Mouse (Mus musculus): ENCODE results near the gene Olfr972. TPM values are rescaled to one million over a fixed set of nuclear protein-coding genes. Genes with fewer than 3 reads are reported as not detected.
"Not testable (repeated sequence)": the region's sequence is repeated elsewhere in the genome, so short reads cannot be mapped to it uniquely, and the experiment has no call there.

Olfr972 gene
- not detected in 2 replicates for polyA plus RNA-seq (2014; fragmentation: Nextera tagmentation; extraction: Ambion mirVana)

DNA sequence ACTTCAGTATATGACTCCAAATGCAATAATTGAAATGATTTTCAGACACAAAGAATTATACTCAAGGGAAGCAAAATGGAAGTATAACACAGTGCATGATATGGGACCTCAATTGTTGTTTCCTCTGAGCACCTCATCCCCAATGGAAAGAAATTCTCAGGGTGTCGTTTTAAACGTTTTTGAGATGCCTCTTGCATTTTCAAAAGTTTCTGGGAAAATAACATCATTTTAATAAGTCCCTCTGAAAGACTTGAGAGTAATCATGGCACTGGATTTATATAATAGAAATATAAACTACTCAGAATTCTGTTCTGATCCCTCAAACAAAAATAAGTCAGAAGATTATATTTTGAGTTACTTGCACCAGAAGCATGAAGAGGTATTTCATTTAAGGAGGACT is at the start of gene Olfr972:
Gene Olfr972, plus strand, starts transcription at position 301 of the 400 bp plus-strand sequence.
- Histone ChIP-seq H3K36me3 (ENCODE audit: control insufficient read depth, insufficient read depth, low read length) (no peaks in the 10 kb centered on the region), H3K27ac (replicated peaks; ENCODE audit: low read depth, low read length) (no peak within 1 kb of the TSS), H3K9ac (replicated peaks; ENCODE audit: low read length) (no peak within 1 kb of the TSS), H3K9me3 (ENCODE audit: control insufficient read depth, low read length) (no peaks in the 10 kb centered on the region), H3K4me3 (replicated peaks; ENCODE audit: low read depth, low read length) (no peak within 1 kb of the TSS), H3K27me3 (ENCODE audit: control insufficient read depth, insufficient read depth, low read length) (no peaks in the 10 kb centered on the region), H3K4me2 (ENCODE audit: low read length) (no peak within 1 kb of the TSS), H3K4me1 (ENCODE audit: control insufficient read depth, insufficient read depth, low read length) (no peaks in the 10 kb centered on the region)
- no peak for DNase-seq
- 64% methylated on average over 2 of the region's 2 CpGs for WGBS
- no peak for ATAC-seq (ENCODE audit: low FRiP score, low TSS enrichment)

DNA sequence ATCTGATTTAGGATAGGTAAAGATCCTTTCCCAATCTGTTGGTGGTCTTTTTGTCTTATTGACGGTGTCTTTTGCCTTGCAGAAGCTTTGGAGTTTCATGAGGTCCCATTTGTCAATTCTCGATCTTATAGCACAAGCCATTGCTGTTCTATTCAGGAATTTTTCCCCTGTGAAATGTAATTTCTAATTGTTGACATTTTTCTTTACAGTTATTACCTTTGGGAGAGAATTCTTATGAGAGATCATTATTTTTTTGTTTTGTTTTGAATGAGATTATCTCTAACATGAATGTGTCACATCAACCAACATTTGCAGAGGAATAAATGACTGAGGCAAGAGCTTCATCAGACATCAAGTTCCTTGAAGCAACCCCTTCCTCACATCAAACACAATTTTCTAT is 29.6 kb upstream of the Olfr972 start, which contains the start of gene Olfr971:
Gene Olfr971, plus strand, starts transcription at position 301 of the 400 bp plus-strand sequence.
- H3K4me3 ChIP-seq (replicated peaks; ENCODE audit: low read depth, low read length); H3K27ac ChIP-seq (replicated peaks; ENCODE audit: low read depth, low read length); H3K4me1 ChIP-seq (ENCODE audit: control insufficient read depth, insufficient read depth, low read length); ATAC-seq (ENCODE audit: low FRiP score, low TSS enrichment); H3K27me3 ChIP-seq (ENCODE audit: control insufficient read depth, insufficient read depth, low read length); DNase-seq; H3K9me3 ChIP-seq (ENCODE audit: control insufficient read depth, low read length); H3K36me3 ChIP-seq (ENCODE audit: control insufficient read depth, insufficient read depth, low read length); H3K9ac ChIP-seq (replicated peaks; ENCODE audit: low read length); H3K4me2 ChIP-seq (ENCODE audit: low read length): not testable (repeated sequence)
- WGBS, result 100% methylated on average over 1 of the region's 2 CpGs

DNA sequence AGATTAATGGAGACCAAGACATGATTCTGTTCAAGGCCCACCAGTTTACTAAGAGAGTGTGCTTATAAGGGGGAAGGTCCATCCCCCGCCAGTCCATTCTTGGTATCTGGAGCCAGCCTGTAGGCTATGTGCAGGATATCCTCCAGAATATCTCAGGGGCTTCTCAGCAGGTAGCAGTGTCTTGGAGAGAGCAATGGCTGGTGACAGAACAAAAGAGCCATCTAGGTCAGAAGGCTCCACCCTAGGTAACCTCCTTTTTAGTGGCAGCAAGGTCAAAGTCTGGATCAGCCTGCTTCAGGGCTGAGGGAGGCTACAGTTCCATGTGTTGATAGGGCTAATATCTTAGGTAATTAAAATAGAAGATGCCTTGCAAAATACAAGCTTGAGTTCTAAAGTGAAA is 5.8 kb downstream of the Olfr972 start:
- 91% methylated on average over 1 of the region's 1 CpGs for WGBS
- H3K9me3 ChIP-seq (ENCODE audit: control insufficient read depth, low read length); H3K27ac ChIP-seq (replicated peaks; ENCODE audit: low read depth, low read length); H3K4me1 ChIP-seq (ENCODE audit: control insufficient read depth, insufficient read depth, low read length); DNase-seq; H3K27me3 ChIP-seq (ENCODE audit: control insufficient read depth, insufficient read depth, low read length); H3K4me3 ChIP-seq (replicated peaks; ENCODE audit: low read depth, low read length); H3K9ac ChIP-seq (replicated peaks; ENCODE audit: low read length); H3K4me2 ChIP-seq (ENCODE audit: low read length); ATAC-seq (ENCODE audit: low FRiP score, low TSS enrichment); H3K36me3 ChIP-seq (ENCODE audit: control insufficient read depth, insufficient read depth, low read length): not testable (repeated sequence)

DNA sequence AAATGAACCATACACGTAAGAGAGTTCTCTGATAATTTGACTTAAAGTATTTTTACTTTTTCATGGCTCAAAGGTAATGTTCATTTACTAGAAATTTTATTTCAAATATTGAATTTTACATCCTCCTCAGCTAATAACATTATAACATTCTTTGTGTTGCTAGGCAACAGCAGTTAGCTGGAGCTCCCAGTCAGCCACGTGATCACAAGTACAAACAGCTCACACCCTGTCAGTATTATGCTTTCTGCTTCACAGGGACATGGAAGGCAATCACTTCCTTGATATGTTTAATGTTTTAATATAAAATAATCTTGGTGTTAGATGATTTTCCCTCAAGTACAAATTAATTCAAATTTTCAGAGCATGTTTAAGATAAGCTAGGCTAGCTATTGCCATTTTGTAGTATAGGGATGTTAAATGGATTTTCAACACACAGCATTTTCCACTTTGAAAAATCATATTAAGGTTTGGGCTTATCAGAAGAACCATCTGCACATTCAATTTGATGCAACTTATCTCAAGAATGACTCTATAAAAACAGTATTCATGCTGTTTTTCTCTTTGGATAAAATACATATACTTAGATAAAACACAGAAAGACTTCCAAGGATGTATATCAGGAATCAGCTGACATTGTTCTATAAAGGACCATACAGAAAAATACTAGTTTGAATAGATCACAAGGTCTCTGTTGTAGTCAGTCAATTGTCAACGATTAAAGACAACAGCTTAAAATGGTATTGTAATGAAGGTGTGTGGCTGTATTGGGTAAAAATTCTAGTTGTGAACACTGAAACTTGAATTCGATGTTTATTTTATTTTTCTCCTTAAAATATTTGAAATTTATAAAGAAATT is 11.5 kb downstream of the Olfr972 start:
- WGBS, result no CpG with 5 or more reads among the region's 4 CpGs
- not testable (repeated sequence) for H3K9me3 ChIP-seq (ENCODE audit: control insufficient read depth, low read length); DNase-seq; H3K9ac ChIP-seq (replicated peaks; ENCODE audit: low read length); H3K4me1 ChIP-seq (ENCODE audit: control insufficient read depth, insufficient read depth, low read length); H3K36me3 ChIP-seq (ENCODE audit: control insufficient read depth, insufficient read depth, low read length); H3K4me3 ChIP-seq (replicated peaks; ENCODE audit: low read depth, low read length); H3K27me3 ChIP-seq (ENCODE audit: control insufficient read depth, insufficient read depth, low read length); H3K4me2 ChIP-seq (ENCODE audit: low read length); H3K27ac ChIP-seq (replicated peaks; ENCODE audit: low read depth, low read length)
- ATAC-seq (ENCODE audit: low FRiP score, low TSS enrichment), result peak; percentile 84

DNA sequence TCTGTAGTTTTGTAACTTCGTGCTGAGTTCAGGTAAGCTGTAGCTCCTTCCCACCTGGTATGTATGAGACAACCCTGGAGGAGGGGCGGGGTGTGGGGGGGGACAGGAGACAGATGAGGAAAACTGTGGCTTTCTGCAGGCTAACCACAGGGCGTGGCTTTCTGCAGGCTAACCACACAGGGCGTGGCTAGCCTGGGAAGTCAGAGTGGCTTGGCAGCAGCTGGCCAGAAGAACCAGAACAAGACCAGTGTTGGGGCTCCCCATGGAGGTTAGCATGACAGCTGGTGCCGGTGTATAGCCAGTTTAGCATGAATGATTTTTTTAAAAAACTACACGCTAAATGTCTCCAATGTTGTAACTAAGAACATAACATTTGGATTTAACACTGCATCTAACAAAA is 38.9 kb downstream of the Olfr972 start:
- Histone ChIP-seq H3K36me3 (ENCODE audit: control insufficient read depth, insufficient read depth, low read length) (no peaks in the 10 kb centered on the region), H3K27ac (replicated peaks; ENCODE audit: low read depth, low read length) (no peak overlapping the region), H3K4me2 (ENCODE audit: low read length) (no peak overlapping the region), H3K4me1 (ENCODE audit: control insufficient read depth, insufficient read depth, low read length) (no peaks in the 10 kb centered on the region), H3K9me3 (ENCODE audit: control insufficient read depth, low read length) (no peaks in the 10 kb centered on the region), H3K9ac (replicated peaks; ENCODE audit: low read length) (no peak overlapping the region), H3K4me3 (replicated peaks; ENCODE audit: low read depth, low read length) (no peak overlapping the region), H3K27me3 (ENCODE audit: control insufficient read depth, insufficient read depth, low read length) (no peaks in the 10 kb centered on the region)
- DNase-seq, result no peak
- no peak for ATAC-seq (ENCODE audit: low FRiP score, low TSS enrichment)
- 81% methylated on average over 6 of the region's 6 CpGs for WGBS

DNA sequence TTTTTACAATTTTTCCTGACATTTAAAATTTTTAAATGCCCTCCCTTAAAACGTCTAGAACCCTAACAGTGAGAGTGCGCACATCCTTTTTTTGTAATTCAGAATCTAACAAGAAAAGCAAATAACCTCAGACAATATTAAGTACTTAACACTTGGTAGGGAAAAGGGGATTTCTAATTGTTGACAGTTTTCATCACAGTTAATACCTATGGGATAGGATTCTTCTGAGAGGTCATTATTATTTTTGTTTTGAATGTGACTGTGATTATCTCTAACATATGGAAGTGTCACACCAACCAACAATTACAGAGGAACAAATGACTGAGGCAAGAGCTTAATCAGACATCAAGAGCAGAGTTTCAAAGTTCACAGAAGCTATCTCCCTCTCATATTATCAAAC is 40.8 kb downstream of the Olfr972 start, which contains the start of gene Olfr229:
Gene Olfr229, plus strand, starts transcription at position 301 of the 400 bp plus-strand sequence.
- H3K27ac ChIP-seq (replicated peaks; ENCODE audit: low read depth, low read length), result no peak within 1 kb of the TSS
- no peak for ATAC-seq (ENCODE audit: low FRiP score, low TSS enrichment)
- H3K9ac ChIP-seq (replicated peaks; ENCODE audit: low read length), result no peak within 1 kb of the TSS
- no peaks in the 10 kb centered on the region for H3K27me3 ChIP-seq (ENCODE audit: control insufficient read depth, insufficient read depth, low read length)
- no peaks in the 10 kb centered on the region for H3K9me3 ChIP-seq (ENCODE audit: control insufficient read depth, low read length)
- no peak within 1 kb of the TSS for H3K4me3 ChIP-seq (replicated peaks; ENCODE audit: low read depth, low read length)
- H3K4me1 ChIP-seq (ENCODE audit: control insufficient read depth, insufficient read depth, low read length), result no peaks in the 10 kb centered on the region
- no peaks in the 10 kb centered on the region for H3K36me3 ChIP-seq (ENCODE audit: control insufficient read depth, insufficient read depth, low read length)
- 78% methylated on average over 2 of the region's 2 CpGs for WGBS
- DNase-seq, result no peak
- H3K4me2 ChIP-seq (ENCODE audit: low read length), result no peak within 1 kb of the TSS

DNA sequence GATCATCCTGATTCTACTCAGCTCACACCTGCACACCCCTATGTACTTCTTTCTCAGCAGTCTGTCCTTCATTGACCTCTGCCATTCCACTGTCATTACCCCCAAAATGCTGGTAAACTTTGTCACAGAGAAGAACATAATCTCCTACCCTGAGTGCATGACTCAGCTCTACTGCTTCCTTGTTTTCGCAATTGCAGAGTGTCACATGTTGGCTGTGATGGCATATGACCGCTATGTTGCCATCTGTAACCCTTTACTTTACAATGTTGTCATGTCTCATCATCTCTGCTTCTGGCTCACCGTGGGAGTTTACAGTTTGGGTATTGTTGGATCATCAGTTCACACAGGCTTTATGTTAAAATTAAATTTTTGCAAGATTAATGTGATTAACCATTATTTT is 43.7 kb downstream of the Olfr972 start:
- no peak overlapping the region for H3K9ac ChIP-seq (replicated peaks; ENCODE audit: low read length)
- WGBS, result 91% methylated on average over 3 of the region's 3 CpGs
- no peaks in the 10 kb centered on the region for H3K9me3 ChIP-seq (ENCODE audit: control insufficient read depth, low read length)
- DNase-seq, result no peak
- no peak overlapping the region for H3K4me2 ChIP-seq (ENCODE audit: low read length)
- H3K36me3 ChIP-seq (ENCODE audit: control insufficient read depth, insufficient read depth, low read length), result no peaks in the 10 kb centered on the region
- H3K4me3 ChIP-seq (replicated peaks; ENCODE audit: low read depth, low read length), result no peak overlapping the region
- no peak overlapping the region for H3K27ac ChIP-seq (replicated peaks; ENCODE audit: low read depth, low read length)
- no peaks in the 10 kb centered on the region for H3K27me3 ChIP-seq (ENCODE audit: control insufficient read depth, insufficient read depth, low read length)
- ATAC-seq (ENCODE audit: low FRiP score, low TSS enrichment), result no peak
- no peaks in the 10 kb centered on the region for H3K4me1 ChIP-seq (ENCODE audit: control insufficient read depth, insufficient read depth, low read length)
